Mouse (Mus musculus): Measurements from ENCODE around the gene Pik3cd.
"Not testable (repeated sequence)": the region's sequence is repeated elsewhere in the genome, so short reads cannot be mapped to it uniquely, and the experiment has no call there.

Gene Pik3cd

GRCm38 (mm10) chr4:149641956-149642355 lies 60.4 kb downstream of the Pik3cd start:
- no peak for DNase-seq

GRCm38 (mm10) chr4:149641400-149641799 lies 61.0 kb downstream of the Pik3cd start:
- DNase-seq = no peak

- DNase-seq = no peak
Measured at GRCm38 (mm10) chr4:149640831-149641230, 61.5 kb downstream of the Pik3cd start.

GRCm38 (mm10) chr4:149637942-149638341 lies 64.4 kb downstream of the Pik3cd start:
- no peak for DNase-seq

- no peak for DNase-seq
Measured at GRCm38 (mm10) chr4:149635915-149636415, 66.4 kb downstream of the Pik3cd start.

- no peak for DNase-seq
Measured at GRCm38 (mm10) chr4:149634966-149635365, 67.4 kb downstream of the Pik3cd start.

GRCm38 (mm10) chr4:149634157-149634556 lies 68.2 kb downstream of the Pik3cd start:
- no peak for DNase-seq

GRCm38 (mm10) chr4:149632670-149633307 lies 69.6 kb downstream of the Pik3cd start:
- no peak for DNase-seq

- no peak for DNase-seq
Measured at GRCm38 (mm10) chr4:149628810-149629209, 73.6 kb downstream of the Pik3cd start.

- DNase-seq = peak; percentile 74 to 77
Measured at GRCm38 (mm10) chr4:149628372-149628771, 74.0 kb downstream of the Pik3cd start.

- DNase-seq = no peak
Measured at GRCm38 (mm10) chr4:149626809-149627208, 75.6 kb downstream of the Pik3cd start.

- no peak for DNase-seq
Measured at GRCm38 (mm10) chr4:149623711-149624110, 78.7 kb downstream of the Pik3cd start.

- DNase-seq = no peak
Measured at GRCm38 (mm10) chr4:149621286-149621685, 81.1 kb downstream of the Pik3cd start.

- no peak for DNase-seq
Measured at GRCm38 (mm10) chr4:149619988-149620387, 82.4 kb downstream of the Pik3cd start.

- not testable (repeated sequence) for DNase-seq
Measured at GRCm38 (mm10) chr4:149616999-149617398, 85.4 kb downstream of the Pik3cd start.

- DNase-seq = peak; percentile 21 to 23
Measured at GRCm38 (mm10) chr4:149614869-149615268, 87.5 kb downstream of the Pik3cd start.

- not testable (repeated sequence) for DNase-seq
Measured at GRCm38 (mm10) chr4:149613497-149613896, 88.9 kb downstream of the Pik3cd start.

- peak; percentile 66 to 70 for DNase-seq
Measured at GRCm38 (mm10) chr4:149611376-149612044, 90.9 kb downstream of the Pik3cd start.

GRCm38 (mm10) chr4:149609256-149610025 lies 92.9 kb downstream of the Pik3cd start:
- no peak for DNase-seq

GRCm38 (mm10) chr4:149608309-149608638 lies 94.1 kb downstream of the Pik3cd start:
- no peak for DNase-seq

- DNase-seq = no peak
Measured at GRCm38 (mm10) chr4:149607591-149608308, 94.6 kb downstream of the Pik3cd start.

GRCm38 (mm10) chr4:149606766-149607358 lies 95.5 kb downstream of the Pik3cd start:
- DNase-seq = no peak

GRCm38 (mm10) chr4:149606056-149606455 lies 96.3 kb downstream of the Pik3cd start:
- no peak for DNase-seq
